Mouse (Mus musculus) adrenal gland, adult 2 months (tissue): Measurements from ENCODE around the gene Fbxo6. TPM values are rescaled to one million over a fixed set of nuclear protein-coding genes. Genes with fewer than 3 reads are reported as not detected.

Source experiments
- DNase-seq: peaks from one replicate; pipeline ENCODE4 v3.0.0; 2021
- polyA plus RNA-seq: library from polyadenylated mRNA; depleted of rRNA; stranded (reverse); fragments of >200 nt; gene quantifications from 2 replicates; pipeline ENCODE4 v1.2.3, GENCODE M21; 2012
- total RNA-seq, 2 experiments: library from RNA; stranded (reverse); gene quantifications; 2 replicates each; pipeline ENCODE4 v1.2.3; 2021

The Fbxo6 gene
- total and polyA plus RNA-seq, 3 experiments: 45.8 to 102 (median 66.9) TPM

- no peak for DNase-seq
Observed at GRCm38 (mm10) chr4:148160436-148161390, 8.8 kb upstream of the Fbxo6 start, which contains the start of the genes Fbxo44 and Fbxo2. Gene Fbxo44 (minus strand): TSS chr4:148160482. Gene Fbxo2 (plus strand): TSS chr4:148160621.

GRCm38 (mm10) chr4:148159544-148160435 is 7.8 kb upstream of the Fbxo6 start:
- DNase-seq: peak; percentile 97

- peak; percentile 42 for DNase-seq
Observed at GRCm38 (mm10) chr4:148158436-148159348, 6.8 kb upstream of the Fbxo6 start.

- DNase-seq: no peak
Observed at GRCm38 (mm10) chr4:148154982-148155381, 3.0 kb upstream of the Fbxo6 start.

- no peak for DNase-seq
Observed at GRCm38 (mm10) chr4:148154006-148154405, 2.1 kb upstream of the Fbxo6 start.

- DNase-seq: no peak
Observed at GRCm38 (mm10) chr4:148152547-148152946, 607 bp upstream of the Fbxo6 start.

GRCm38 (mm10) chr4:148150953-148151266 is 1.0 kb downstream of the Fbxo6 start:
- no peak for DNase-seq

GRCm38 (mm10) chr4:148150242-148150641 is 1.7 kb downstream of the Fbxo6 start:
- no peak for DNase-seq

- no peak for DNase-seq
Observed at GRCm38 (mm10) chr4:148149540-148149939, 2.4 kb downstream of the Fbxo6 start.

GRCm38 (mm10) chr4:148147714-148148113 is 4.2 kb downstream of the Fbxo6 start:
- no peak for DNase-seq

- no peak for DNase-seq
Observed at GRCm38 (mm10) chr4:148143721-148144120, 8.2 kb downstream of the Fbxo6 start.

- DNase-seq: peak; percentile 94
Observed at GRCm38 (mm10) chr4:148140098-148141011, 11.6 kb downstream of the Fbxo6 start.

GRCm38 (mm10) chr4:148139767-148140097 is 12.2 kb downstream of the Fbxo6 start:
- DNase-seq: no peak

GRCm38 (mm10) chr4:148137503-148137902 is 14.4 kb downstream of the Fbxo6 start:
- no peak for DNase-seq

- DNase-seq: no peak
Observed at GRCm38 (mm10) chr4:148134988-148135387, 17.0 kb downstream of the Fbxo6 start.

- peak; percentile 39 for DNase-seq
Observed at GRCm38 (mm10) chr4:148131497-148132081, 20.4 kb downstream of the Fbxo6 start.

- DNase-seq: peak; percentile 77
Observed at GRCm38 (mm10) chr4:148130561-148131413, 21.2 kb downstream of the Fbxo6 start, which contains the start of gene Draxin. Gene Draxin (minus strand): TSS chr4:148130698.

- DNase-seq: no peak
Observed at GRCm38 (mm10) chr4:148130133-148130532, 21.8 kb downstream of the Fbxo6 start, which contains the start of gene Mad2l2. Gene Mad2l2 (plus strand): TSS chr4:148130384.

- no peak for DNase-seq
Observed at GRCm38 (mm10) chr4:148128672-148129071, 23.3 kb downstream of the Fbxo6 start.
